Mouse (Mus musculus) liver, embryonic 18 days (tissue): ENCODE results near the gene Ric8b. TPM values are rescaled to one million over a fixed set of nuclear protein-coding genes. Genes with fewer than 3 reads are reported as not detected.

Source experiments
- polyA plus RNA-seq: library from polyadenylated mRNA; depleted of rRNA; stranded (reverse); fragments of >200 nt; gene quantifications from 2 replicates; pipeline ENCODE4 v1.2.3, GENCODE M21; 2012; rRNA removed

Ric8b gene
- 4.6 and 5.4 TPM in 2 replicates for polyA plus RNA-seq

DNA sequence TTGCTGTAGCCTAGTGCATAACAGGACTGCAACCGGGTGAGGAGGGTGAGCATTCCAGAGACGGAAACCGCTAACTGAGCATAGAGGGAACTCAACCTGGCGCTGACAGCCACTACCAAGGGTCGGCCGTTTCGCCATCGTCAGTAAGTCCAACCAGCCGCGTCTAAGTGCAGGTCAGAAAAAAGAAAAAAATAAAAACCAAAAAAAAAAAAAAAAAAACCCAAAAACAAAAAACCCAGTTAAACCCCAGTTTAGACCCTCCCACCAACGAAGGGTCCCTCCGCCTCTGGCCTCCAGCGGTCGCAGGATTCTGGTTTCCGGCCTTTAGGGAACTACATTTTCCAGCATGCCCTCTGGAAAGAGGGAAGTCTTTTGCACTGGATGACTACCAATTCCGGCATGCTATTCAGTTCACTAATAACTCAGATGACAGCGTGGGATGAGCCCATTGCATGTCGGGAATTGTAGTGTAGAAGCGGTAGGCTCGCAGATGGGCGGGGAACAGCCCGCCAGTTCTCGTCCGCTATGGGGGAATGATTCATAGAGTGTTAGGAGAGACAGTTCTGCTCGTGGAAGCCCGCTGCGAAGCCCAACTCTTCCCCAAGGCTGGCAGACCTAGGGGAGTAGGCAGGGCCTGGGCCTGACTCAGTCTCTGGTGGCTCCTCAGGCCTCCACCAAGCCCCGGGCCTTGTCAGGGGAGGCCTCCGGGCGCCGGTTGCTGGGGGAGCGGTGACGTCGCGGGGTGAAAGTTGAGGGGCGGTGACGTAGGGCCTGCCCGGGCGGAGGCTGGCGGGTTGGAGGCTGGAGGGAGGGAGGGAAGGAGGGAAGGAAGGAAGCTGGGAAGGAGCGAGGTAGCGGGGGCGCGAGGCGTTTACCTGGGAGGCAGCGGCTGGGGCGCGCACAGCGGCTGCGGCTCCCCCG is at the start of gene Ric8b:
Gene Ric8b (plus strand): TSS at position 807 of the 921 bp plus-strand sequence.

Other genes starting within 250 kb of the Ric8b start
- gene Rfx4, start 161.6 kb upstream of the Ric8b start, polyA plus RNA-seq, result not detected in 2 replicates
- 0.09 and 0.11 TPM in 2 replicates for gene Fhl4, start 184.9 kb downstream of the Ric8b start, polyA plus RNA-seq
- gene Tmem263, start 185.0 kb downstream of the Ric8b start, polyA plus RNA-seq, result 5.8 and 5.9 TPM in 2 replicates
- gene Mterf2, start 210.4 kb downstream of the Ric8b start, polyA plus RNA-seq, result 2.1 and 2.4 TPM in 2 replicates